Mouse (Mus musculus) ovary, adult 18-20 months (tissue): ENCODE measurements around the gene Frmpd2.

Source experiments
- DNase-seq: peaks from one replicate; pipeline ENCODE4 v3.0.0; 2022; ENCODE audit warnings: low spot score, mixed read lengths

The Frmpd2 gene

DNA sequence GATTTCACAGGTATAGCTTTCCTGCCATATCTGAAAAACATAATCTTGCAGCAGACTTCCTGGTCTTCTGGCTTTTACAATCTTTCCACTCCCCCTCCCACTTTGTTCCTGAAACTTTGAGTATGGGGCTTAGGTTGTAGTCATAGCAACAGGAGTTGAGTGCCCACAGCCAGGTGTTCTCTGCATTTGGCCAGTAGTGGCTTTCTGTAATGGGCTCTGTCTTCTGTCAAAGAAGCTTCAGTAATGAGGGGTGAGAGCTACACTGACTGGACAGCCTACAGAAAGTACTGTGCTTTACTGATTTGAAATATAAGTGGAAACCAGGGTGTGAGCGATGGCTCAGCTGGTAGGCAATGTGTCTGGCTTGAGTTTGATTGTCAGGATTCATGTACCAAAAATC is 37.2 kb downstream of the Frmpd2 start:
- no peak for DNase-seq

DNA sequence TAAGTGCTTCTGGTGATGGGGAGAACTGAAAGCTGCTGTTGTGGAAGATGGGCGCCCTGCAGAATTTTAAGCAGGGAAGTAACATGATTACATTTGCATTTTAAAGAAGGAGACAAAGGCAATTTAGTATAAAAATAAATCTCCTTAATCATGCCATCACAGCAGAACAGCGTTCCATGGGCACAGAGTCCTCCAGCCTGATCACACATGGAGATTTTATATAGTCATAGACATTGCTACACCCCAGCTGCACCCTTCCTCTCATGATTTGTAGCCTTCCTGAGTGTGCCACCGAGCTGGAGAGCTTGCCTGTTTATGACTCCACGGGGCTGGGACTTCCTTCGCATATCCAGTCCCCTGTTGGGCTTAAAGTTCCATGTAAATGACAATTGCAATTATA is 42.4 kb downstream of the Frmpd2 start:
- DNase-seq, result no peak

DNA sequence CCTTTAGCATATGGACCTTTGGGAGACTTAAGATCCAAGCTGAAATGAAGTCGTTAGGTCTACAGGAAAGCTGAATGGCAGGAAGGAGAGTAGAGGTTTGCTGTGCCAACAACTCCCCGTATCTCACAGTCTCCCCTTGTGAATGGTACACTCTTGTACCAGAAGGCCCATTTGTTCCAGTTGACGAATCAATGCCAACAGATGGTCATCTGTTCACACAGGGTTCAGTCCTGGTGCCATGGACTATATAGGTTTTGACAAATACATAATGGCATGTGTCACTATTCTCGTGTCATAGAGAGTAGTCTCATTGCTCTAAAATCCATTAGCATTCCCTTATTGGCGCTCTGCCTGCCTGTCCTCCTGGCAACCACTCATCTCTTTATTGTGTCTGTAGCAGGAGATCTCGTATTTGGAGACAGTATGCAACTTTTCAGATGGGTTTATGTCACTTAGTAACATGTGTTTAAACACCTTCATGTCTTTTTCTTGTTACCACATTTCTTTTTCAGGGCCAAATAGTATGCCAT is 43.3 kb downstream of the Frmpd2 start:
- no peak for DNase-seq

DNA sequence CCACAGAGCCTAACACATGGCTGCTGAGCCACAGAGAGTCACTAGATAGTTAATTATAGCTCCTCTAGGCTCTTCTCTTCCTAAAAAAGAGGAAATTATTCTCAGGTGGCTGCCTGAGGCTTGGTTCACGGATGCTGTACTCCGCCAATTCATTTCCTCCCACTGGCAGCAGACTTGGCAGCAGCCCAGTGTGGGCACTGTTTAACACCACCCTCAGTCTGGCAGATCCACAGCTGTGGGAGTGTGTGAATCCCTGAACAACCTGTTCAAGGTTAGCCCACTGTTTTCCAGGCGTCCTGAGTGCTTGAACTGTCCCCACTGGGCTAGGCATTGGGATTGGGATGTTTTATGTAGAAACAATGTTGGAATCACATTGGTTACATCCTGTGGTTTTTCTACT is 50.0 kb downstream of the Frmpd2 start:
- DNase-seq, result no peak

DNA sequence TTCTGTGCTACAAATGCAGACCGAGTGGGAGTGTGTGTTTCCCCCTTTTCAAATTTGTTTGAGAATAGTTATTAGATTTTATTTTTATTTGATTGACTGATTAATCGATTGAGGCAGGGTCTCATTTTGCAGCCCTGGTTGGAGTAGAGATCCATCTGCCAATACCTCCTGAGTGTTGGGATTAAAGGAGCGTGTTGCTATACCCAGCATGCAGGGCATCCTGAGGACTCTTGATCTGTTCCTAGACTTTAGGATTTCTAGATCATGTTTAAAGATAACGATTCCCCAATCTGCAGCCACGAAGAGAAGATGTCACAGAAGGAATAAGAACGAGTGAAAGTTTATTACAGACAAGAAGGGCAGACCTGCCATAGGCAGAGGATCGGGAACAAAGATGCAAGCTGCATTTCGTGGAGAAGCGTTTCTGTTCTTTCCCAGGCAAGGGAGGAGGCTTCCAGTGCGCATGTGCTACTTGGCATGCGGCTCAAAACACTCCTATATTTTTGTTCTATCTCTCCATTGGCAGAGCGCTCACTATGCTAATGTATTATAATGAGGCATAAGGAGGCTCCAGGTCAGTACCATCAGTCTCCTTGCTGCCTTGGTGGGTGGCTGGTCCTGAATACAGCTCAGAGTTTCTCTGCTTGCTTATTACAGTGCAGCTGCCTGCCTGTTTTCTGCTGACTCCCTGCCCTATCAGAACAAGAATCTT is 53.9 kb downstream of the Frmpd2 start:
- DNase-seq, result no peak

DNA sequence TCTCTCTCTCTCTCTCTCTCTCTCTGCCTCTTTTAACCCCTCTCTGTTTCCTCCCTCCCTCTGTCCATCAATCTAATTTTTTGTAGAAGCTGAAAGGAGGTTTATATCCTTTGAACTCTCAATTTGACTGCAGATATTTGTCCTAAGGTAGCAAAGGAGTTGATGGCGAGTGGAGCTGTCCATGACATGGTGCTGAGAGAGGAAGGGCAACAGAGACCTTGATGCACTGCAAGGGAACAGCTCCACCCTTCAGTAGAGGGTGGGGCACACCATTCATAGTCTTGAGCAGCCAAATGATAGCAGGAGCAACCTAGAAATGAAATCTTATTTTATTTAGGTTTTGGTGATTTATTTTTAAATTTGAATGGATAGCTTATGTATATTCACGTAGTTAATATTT is 55.1 kb downstream of the Frmpd2 start:
- no peak for DNase-seq

DNA sequence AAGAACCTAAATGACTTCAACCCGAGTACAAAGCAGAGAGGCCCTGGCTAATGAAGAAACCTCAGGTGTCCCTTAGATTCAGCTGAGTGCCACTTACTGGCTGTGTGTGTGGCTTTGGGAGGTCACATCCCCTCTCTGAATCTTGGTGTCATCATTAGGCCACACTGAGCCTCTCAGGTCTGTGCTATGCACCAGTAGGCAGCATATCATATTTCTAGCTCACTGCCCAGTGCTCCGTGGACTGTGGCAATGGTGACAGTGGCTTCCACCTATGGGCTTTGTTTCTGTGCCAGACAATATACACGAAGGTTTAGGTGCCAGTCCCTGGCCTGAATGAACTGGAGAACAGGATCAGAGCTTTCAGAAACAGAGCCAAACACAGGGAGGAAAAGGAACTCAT is 56.4 kb downstream of the Frmpd2 start:
- DNase-seq, result no peak

DNA sequence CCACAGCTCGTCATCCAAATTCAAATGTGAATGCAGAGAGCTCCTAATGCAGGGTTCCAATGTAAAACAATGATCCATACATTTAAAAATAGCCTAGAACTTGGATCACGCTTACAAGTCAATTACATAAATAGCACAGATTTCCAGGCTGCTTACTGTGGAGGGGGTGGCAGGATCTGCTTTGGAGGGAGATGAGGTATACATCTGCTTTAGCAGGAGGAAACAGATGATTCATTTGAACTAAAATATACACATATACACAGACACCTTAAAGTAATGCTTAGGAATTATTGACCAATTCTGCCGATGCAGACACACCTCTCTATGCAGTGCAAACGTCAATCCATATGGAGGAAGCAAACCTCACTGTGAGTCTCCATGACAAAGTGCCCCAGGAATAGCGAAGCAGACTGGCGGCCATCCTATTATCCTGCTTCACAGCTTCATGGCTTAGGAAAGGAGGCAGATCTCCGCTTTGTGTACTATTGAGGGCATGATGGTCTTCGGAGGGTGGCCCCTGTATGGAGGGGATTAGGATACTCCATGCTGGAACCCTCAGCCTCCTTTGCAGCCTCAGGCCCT is 59.9 kb downstream of the Frmpd2 start:
- no peak for DNase-seq

DNA sequence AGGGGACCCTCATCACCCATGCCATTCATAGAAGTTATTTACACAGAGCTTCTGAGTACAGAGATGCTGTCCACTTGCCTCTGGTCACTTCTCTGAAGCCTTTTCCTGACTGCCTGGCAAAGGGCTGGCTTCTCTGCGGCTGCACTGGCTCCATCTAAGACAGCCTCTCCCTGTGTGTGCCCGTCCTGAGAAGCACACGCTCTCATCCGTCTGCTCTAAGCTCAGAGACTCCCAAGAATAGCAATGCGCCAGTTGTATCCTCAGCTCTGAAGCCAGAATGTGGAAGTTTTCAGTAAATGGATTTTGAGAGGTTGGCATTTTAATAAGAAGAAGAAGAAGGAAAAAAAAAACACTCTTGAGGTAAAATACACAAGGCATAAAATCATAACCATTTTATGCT is 61.3 kb downstream of the Frmpd2 start:
- no peak for DNase-seq

DNA sequence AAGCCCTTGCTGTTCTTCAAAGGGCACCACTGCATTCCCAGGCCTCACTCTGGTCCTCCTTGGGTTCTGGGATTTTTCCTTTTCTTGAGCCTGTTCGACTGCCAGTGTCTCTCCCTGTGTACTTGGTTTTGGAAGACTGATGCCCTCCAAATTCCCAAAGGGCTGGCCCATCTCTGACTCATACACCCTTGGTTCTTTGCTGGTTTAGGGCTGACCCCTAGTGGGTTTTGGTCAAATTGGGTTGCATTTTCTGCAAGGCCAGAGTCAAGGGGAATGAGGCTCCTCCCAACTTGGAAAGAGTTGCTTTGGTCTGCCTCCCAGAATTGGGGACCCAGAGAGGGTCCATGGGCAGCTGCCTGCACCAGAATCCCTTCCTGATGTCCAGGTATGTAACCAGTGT is 62.0 kb downstream of the Frmpd2 start:
- no peak for DNase-seq

DNA sequence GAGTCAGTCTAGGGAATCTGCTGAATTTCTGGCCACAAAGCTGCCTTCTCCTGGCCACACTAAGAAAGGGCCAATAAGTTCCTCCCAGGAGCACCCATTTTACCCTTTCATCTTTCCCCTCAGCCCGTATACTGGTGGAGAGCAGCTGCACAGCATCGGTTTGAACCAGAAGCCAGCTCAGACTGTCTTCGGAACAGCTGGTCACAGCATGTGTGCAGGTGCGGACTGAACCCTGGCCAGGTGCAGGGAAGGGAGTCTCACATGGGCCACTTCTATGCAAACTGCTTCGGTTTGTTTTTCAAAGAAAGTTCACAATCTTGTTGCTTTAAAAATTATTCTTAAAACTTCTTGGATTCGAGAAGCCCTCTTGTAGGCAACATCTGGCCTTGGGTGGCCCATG is 63.8 kb downstream of the Frmpd2 start:
- DNase-seq, result no peak

DNA sequence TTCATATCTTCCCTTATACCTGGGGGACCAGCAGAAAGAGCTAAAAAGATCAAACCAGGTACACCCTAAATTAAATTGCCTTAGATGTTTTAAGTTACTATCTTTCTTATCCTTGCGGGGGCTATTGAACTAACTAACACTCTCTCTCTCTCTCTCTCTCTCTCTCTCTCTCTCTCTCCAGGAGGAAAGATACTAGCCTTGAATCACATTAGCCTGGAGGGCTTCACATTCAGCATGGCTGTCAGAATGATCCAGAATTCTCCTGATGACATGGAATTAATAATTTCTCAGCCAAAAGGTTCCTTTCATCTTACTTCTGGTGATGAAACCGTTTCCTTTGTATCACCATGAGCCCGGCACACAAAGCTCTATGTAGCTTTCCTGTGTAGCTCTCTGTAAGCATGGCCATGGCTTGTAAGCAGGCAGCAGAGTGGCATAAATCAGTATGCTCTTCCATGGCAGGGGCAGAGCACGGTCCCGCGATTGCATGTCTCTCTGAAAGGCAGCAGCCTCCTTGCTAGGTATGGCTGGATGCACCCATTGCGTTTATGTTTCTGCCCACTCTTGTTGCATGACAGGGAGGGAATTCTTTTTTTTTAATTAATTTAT is 68.2 kb downstream of the Frmpd2 start:
- no peak for DNase-seq

DNA sequence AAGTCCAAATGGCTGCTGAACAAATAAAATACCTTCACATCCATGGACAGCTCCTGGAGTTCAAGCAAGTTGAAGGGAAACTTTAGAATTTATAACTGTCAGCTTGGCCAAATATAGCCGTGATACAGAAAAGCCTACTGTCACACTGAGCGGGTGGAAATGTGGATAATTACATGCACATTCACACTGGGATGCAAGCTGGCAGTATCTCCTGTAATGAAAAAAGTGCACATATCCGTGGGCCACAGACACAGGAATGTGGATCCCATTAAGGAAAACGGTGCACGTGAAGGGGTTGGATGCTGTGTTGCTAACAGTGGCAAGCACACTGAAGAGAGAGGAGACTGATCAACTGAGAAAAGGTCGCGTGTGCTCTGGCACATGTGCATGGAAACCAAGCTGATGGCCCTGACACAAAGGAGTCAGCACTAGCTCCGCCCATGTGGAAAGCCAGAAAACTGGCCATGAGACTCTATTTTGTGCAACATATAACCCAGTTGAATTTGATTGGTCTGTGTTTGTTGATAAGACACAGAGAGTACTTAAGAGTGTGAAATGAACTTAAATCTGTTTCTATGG is 74.2 kb downstream of the Frmpd2 start:
- DNase-seq, result no peak

DNA sequence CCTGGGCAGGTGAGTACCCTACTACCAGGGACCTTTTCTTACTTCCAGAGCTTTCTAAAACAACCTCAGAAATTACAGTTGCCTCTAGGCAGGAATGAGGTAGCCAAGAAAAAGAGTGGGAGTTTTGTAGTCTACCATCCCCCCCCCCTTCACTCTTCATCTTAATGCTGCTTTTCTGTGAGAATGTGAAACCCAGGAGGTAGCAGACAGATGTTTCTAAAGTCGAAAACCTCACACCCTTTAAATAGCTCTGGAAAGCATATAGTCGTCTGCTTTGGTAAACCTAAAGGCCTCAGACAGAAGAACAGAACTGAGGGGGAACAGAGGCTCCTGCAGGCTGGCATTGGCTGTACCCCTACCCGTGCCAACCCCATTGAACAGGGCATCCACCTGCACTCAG is 77.2 kb downstream of the Frmpd2 start:
- DNase-seq, result no peak

DNA sequence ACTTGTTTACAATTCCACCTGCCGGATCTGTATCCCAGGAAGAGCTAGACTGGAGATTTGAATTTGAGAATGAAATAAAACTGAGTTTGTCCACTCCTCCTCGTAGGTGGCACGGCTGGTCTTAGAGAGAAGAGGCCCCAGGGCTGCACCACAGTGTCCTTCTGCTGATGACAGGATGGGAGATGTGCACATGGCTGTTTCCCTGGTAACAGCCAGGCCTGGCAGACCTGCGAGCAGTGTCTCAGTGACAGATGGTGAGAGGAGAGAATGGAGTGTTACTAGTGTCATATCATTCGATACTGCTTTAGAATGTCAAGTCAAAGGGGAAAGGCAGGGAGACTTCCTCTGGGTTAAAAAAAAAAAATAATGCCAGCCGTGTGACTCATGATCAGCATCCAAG is 78.4 kb downstream of the Frmpd2 start:
- no peak for DNase-seq

DNA sequence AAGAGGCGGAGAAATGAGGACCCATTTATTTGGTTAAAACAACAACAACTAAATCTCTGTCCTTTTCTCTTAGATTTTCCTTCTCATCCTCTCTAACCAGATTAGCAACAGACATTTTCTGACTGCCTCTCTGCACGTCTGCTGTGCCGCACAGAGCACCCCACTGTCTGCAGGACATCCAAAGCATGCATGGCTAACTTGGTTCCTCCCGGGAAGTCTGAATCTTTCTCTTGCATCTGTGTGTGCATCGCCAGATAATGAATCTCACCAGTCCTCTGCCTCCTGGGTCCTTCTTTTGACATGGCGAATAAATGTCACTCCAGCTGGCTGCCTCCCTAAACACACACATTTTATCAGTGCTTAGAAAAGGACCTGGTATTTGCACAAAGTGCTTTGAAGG is 99.2 kb downstream of the Frmpd2 start:
- no peak for DNase-seq

DNA sequence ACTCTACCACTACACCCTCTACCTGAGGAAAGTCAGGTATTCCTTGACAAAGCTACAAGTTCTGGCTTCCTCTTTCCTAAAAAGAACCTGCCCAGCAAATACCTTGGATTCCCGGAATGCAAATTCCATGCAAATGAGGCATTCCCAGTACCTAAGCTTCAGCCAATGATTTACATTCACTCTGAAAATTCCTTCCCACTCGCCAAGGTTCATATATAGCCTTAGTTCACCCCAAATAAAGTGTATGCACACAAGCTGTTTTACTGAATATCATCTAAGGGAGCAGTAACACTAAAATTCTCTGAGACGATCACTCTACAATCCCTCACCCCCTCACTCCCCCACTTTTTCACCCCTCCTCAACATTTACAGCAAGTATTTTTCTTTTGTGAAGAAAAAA is 102.1 kb downstream of the Frmpd2 start:
- DNase-seq, result no peak

DNA sequence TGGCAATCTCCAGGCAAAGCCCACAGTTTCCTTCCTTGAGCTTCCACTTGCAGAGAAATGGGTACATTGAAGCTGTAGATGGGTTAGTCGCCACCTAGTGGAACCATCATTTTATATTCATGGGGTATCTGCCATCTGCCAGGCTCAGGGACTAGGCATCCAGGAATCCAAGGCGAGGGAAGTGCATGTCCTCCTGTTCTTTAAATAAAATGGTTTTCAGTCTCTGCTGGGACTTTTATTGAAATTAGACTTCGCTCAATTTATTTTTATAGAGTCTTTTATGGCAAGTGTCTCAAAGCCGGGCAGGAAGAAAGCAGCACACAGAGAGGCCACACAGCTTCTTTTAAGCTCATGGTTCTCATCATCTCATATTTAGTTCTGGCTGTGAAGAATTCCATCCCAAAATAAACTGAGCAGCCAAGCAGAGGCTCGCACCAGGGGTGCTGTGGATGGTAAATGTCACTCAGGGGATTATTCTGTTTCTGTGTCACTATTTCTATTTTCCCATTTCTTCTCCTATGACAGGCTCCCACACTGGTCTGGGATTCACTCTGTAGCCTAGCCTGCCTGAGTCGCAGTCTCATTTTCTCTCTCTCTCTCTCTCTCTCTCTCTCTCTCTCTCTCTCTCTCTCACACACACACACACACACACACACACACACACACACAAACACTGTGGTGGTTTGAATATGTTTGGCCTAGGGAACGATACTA is 108.4 kb downstream of the Frmpd2 start:
- no peak for DNase-seq

DNA sequence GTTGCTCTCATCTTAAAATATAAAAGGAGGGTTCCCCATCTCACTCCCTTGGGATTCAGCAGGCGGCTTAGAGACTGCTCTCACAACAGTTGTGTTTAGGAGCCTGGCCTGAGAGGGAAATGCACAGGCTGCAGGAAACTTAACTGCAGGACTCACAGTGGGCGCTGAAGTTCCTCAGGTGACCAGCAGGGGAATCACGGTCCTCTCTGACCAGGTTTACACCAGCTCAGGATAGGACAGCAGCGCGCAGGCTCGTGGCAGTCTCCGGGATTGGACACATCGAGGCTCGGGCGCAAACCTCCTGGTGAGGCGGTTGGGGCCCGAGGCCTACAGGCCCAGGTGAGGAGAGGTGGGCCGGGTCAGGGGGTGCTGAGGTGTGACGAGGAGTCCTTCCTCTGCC is 117.5 kb downstream of the Frmpd2 start, which contains the start of gene Ptpn20:
Ptpn20 (plus strand) TSS at position 257 of the 400 bp plus-strand sequence.
- DNase-seq, result no peak

DNA sequence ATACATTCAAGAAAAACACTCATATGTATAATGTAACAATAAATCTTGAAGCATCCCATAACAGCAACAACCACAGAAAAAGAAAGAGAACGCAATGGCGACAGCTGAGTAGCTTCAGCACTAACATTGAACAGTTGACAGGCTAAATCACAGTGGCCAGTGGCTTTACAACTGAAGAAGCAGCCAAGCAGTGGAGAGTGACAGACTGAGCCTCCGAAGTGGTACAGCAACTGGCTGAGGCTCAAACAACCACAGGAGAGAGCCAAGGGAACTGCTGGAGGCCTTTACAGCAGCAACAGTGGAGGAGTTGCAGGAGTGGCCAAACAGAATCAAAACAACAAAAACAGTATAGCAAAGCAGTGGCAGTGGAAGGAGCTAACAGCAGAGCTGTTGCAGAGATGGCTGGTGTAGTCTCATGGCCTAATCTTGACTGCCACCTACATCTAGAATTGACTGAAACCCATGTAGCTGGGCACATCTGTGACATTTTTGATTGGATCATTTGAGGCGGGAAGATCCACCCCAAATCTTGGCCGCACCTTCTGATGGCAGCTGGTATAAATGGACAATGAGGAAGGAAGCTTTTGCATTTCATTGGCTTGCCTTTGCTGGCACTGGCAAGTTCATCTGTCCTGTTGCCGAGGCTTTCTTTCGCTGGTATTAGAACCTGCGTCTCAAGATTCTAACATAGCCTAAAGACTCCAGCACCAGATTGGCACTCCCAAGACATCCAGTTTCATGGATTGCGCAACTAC is 127.1 kb downstream of the Frmpd2 start:
- DNase-seq, result no peak

DNA sequence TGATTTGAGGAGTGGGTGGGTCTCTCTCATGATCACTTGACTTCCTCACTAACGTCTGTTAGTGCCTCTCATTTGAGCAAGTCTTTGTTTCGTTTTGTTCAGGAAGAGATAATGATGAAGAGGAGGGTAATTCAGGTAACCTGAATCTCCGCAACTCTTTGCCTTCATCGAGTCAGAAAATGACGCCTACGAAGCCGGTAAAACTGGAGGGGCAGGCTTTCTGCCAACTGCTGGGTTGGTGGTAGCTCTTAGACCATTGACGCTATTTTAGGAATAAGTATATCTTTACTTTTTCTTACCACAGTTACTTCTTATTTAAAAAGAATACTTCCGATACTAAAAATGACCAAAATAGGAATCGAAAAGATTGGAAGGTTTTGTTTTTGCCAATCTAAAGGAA is 135.9 kb downstream of the Frmpd2 start:
- no peak for DNase-seq
